Mouse (Mus musculus) gastrocnemius, postnatal 25 days (tissue): Measurements from ENCODE around the gene Tctex1d1. TPM values are rescaled to one million over a fixed set of nuclear protein-coding genes. Genes with fewer than 3 reads are reported as not detected.

Source experiments
- DNase-seq: peaks from one replicate; pipeline ENCODE4 v3.0.0; 2022
- long read RNA-seq, 2 experiments: library from polyadenylated mRNA; stranded (forward); transcript quantifications; one replicate each; pipeline ENCODE4 v2.0.0; 2021
- total RNA-seq, 2 experiments: library from RNA; stranded (reverse); gene quantifications; 1 replicate in 1 of 2; 2 replicates in 1 of 2; pipeline ENCODE4 v1.2.3; 2021

Tctex1d1 gene
- not detected for total RNA-seq
- long read RNA-seq, experiment 1: 0 reads
- long read RNA-seq, experiment 2: 0 reads

DNA sequence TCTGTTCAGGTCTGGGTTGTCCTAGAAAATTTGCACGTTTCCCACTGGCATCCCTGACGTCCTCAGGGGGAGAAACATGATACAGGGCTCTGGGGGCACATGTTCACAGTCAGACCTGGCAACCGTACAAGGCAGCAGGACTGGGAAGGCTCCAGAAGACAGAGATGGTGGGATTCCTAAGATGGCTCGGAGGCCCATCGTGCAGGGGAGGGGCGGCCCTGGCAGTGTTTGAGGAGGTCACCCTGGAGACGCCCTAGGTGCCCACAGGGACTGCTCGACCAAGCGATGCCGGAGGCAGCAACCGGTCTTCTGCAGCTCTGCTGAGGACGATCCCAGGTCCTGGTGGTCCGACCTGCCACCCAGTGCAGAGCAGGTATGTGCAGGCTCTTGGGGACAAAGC lies at the start of gene Tctex1d1:
Gene Tctex1d1 (plus strand): TSS at position 167 of the 400 bp plus-strand sequence.
- DNase-seq: no peak

DNA sequence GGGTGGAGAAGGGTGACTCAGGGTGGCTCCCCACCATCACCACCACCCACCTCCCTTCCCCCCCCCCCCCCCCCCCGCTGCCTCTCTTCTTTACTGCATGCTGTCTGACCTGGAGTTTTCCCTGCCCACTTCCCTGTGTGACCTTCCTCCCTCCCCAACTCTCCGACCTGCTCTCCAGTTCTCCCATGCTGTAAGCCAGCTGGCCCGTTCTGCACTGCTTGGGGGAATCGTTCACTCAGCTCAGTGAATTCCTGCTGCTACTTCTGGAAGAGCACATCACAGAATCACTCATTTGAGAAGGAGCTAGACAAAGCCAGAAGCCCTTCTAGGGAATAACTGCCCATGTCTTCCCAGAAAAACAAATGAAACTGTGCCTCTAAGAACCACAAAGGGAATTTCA lies 48.9 kb upstream of the Tctex1d1 start:
- DNase-seq: no peak

DNA sequence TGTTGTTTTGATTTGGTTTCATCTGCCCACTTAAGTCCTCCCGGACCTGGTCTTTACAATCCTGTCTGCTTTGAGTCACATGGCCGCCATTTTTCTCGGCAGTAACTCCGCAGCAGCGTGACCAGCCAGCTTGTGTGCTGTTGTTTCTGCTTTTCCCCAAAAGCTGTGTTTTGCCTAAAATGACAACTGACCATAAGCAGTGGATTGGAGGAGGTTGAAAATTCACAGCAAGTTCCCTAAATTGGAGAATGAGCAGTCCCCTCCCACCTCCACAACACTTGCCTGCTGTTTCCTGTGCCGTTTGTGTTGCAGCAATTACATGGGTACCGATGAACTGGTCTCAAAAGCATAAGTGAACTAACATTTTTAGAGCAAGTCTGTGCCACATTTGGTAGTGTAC lies 47.7 kb upstream of the Tctex1d1 start:
- DNase-seq: no peak

DNA sequence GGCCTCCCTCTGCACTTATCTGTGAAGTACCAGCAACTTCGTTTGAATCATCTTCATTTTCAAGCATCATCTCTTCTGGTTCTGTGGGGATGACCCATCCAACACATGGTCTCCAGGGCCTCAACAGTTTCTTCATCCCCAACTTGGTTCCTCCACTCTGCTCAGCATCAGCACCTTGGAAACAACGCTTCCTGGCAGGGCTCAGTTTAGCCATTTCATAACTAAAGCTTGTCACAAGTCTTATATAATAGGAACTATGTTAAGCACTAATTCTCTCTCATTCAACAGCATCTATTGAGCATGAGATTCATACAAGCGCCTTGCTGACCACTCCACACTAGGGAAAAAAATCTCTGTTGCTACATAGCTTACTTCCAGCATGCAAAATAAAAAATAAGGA lies 38.1 kb upstream of the Tctex1d1 start:
- DNase-seq: no peak

DNA sequence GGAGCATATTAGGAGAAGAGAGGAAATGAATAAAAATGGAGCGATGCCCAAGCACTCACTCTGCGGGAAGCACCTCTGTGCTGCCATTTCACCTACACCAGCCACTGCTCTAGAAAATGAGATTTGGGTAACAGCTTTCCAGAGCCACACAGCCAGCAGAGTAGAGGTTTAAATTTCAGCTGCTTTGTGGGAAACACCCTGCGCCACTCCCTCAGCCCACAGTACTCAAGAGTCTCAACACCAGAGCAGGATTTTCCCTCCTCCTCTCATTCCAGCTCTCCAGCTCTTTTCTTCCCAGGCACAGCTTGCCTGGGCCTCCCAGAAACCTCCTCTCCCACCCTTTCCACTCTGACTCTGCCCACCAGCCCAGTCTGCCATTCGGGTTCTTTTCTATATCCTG lies 37.7 kb upstream of the Tctex1d1 start:
- DNase-seq: no peak

DNA sequence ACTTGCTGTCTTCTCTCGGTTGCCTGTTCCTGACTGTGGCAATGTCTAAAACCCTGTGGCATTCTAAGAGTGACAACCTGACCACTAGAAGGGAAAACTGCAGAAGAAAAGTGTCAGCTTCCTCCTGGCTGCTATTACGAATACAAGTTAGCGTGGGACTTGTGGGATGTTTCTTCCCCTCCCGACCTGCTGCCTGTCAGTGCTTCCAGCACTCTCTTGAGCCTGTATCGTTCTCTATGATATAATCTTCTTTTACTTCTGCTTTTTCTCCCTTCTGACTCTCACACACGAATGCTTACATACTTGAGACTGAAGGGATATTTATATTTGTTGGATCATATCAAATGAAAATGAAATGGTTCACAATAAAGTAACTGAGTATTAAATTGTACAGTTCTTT lies 34.1 kb upstream of the Tctex1d1 start:
- no peak for DNase-seq

DNA sequence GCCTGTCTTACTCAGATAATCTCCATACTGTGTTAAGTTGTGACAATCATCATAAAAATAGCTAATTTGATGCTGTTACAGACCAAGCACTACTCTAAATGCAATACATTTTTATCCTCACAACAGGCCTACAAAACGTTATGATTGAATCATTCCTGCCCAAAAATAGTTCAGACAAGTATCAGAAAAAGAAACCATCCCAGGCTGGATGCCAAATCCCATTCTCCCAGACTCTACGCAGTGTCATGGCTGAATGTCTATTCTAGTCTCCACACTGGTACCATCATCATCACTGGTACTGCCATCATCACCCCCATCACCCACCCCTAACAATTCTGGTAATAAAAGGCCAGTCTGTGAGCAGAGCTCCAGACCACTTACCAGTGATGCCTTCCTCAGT lies 25.9 kb upstream of the Tctex1d1 start:
- no peak for DNase-seq

DNA sequence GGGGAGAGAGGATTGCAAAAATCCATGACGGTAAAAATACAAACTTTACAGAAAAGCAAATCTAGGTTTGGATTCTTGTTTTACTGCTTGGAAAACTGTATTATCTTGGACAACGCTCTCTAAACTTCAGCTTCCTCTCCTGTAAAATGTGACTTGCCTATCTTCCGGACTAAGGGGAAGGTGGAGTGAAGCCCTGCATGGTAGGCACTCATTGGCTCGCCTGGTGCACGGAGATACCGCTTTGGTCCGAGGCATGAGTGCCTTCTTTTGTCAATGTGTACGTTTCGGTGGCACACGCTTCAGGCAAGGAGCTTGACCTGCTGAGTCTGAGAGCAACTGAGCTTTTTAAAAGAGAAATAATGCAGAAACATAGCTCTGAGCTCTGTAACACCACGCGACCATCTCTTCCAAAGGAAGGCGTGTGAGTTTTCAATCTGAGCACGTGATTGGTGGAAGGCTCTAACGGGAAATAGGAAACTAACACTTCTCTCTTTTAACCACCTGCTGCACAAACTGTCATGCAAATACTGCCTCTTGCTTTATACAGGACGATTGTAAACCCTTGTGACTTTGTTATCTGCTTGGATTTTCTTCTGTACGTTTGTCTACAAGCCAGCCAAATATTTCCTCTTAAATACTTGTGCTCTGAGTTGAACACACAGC lies 23.0 kb upstream of the Tctex1d1 start:
- no peak for DNase-seq

DNA sequence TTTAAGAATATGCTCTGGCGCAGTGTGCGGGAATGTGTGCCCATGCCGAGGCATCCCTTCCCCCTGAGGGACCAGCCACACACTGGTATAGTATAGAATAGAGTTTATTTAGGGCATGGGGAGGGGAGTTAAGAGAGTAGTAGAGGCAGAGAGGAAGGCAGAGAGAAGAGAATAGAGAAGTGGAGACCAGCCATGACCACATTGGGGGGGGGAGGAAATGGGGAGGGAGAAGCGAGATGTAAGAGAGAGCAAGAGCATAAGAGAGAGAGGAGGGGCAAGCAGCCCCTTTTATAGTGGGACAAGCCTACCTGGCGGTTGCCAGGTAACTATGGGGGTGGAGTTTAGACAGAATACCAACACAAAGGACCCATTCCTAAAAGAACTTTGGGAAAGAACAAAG lies 19.0 kb upstream of the Tctex1d1 start:
- no peak for DNase-seq

DNA sequence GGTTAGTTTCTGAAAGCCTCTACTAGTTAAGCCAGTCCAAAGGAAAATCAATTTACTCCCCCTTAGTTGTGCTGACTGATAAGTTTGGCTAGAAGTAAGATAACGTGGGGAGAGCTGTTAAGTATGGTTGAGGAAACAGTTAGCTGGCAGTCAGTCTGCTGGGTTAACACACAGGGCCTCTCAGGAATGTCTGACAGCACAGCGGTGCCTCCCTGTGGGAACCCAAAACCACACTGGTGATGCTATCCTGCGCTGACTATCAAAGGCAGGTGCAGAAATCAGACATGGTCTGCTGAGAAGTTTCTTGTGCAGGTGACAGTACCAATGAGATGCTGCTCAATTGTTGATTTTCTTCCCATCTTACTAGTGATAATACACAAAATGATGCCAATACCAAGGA lies 14.2 kb upstream of the Tctex1d1 start:
- no peak for DNase-seq

DNA sequence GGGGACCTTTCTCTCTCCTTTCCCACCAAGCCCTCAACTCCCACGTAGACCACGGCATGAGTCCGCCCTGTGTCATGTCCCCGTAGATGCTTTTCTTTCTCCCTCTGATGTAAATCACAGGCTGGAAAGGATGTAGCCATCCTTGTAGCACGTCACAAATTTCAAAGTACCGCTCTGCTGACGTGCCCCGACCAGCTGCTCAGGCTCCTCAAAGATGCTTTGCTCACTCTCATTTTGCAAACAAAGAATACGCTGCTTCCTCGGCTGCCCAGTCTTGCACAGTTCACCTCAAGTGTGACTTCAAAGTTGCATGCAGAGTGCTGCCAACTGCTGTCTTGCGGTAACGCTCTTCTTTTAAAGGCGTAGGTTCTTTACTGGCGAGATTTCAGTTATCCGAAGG lies 10.6 kb upstream of the Tctex1d1 start:
- no peak for DNase-seq

DNA sequence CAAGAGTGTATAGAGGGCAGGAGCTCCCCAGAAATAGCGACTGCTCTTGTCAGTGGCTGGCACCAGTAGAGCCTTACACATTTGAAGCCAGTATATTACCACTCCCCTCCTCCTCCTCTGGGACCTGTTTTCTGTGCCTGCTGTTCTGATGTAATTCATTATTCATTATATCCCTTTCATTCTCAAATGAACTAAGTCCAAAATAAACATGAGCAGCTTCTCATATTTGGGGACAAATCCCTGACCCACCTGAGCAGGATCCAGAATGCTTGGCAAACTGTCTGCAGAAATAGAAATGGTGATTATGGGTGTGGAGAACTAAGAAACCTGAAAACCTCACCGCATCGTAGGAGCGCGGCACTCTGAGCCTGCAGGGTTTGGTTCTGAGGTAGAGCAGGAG lies 8.8 kb upstream of the Tctex1d1 start:
- DNase-seq: no peak

DNA sequence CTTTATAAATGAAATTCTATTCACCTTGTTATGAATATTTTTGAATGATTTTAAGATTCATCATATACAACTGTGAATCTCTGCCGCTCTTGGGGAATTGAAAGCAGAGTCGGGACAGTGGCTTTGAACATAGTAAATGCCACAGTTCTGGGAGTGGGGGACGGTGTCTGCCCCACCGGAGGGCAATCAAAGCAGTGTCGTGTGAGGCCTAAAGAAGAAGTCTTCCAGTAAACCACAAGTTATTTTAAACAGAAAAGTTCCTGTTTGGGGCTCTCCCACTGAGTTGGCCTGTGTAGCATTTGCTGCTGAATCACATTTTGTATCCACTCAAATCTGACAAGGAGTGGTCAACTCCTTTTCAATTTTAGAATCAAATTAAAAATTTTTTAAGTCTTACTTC lies 7.2 kb upstream of the Tctex1d1 start:
- no peak for DNase-seq

DNA sequence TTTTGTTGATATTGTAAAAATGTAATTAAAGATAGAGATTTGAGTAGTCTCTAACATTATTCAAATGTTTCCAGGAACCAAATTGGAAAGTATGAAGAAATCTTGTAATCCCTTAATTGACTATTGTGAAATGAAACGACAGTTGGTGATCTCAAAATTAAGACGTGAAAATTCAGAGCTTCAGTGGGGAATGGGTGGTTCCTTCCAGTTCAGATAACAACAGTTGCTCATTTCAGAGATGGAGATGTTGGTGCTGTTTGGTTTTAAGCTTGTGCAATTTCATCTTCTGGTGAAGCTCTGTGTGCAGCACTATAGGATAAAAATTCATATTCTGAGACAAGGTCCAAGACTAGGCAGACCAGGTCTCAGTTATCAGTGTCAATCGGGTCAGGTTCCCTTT lies 6.3 kb upstream of the Tctex1d1 start:
- DNase-seq: no peak

DNA sequence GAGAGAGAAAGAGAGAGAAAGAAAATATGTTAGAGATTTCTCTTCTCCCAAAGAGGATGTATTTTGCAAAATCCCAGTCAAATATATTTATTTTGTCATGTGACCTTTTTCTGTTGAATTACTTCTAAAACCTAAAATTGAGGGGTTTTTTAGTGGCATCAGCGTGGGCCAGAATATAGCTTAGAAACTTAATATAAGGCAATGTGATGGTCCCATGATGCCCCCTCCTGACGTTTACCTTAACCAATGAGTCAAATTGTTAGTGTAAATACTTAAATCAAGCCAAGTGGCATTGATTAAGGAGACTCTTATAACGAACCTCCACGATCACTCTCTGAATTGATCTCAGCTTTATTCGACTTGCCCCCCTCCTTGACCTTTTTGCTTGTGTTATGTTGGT lies 4.2 kb upstream of the Tctex1d1 start:
- no peak for DNase-seq

DNA sequence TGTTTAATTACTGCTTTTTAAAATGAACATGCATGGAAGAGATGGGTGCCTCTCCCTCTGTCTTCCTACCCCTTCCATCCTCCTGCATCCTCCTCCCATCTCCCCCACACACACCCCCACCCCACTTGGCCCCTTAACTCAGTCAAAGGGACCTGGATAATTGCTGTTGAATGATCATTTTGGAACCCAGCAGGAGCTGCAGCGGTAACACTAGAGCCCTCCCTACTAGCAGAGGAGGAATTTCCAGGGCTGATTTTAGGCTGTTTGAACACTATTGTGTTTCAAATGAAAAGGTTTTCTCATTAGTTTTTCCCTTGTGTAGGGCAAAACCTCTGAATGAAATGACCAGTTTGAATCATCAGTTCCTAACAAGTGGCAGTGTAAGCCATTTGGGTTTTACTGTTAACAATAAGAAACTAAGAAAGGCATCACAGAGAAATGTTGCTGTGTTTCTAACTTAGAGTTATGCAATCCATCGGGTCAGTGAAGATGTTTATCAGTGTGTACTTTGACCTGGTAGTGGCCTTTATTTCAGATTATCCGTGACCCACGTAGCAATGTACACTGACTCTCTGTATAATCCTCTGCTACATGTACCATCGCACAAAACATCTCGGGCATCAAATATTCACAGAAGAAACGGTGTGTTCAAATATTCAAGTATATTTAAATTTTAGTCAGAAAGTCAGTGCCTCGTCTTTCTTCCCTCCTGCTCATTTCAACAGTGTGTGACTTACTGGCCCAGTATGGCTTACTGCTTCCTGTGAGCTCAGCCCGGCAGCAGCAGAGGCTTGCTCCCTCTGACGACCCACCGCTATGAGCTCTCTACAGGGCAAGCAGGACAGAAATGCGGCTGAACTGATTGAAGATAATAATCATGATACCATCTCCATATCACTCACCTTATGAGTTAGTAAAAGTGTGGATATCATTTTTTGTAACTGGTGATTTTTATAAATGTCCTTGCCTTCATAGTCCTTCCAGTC lies 1.8 kb upstream of the Tctex1d1 start:
- no peak for DNase-seq

DNA sequence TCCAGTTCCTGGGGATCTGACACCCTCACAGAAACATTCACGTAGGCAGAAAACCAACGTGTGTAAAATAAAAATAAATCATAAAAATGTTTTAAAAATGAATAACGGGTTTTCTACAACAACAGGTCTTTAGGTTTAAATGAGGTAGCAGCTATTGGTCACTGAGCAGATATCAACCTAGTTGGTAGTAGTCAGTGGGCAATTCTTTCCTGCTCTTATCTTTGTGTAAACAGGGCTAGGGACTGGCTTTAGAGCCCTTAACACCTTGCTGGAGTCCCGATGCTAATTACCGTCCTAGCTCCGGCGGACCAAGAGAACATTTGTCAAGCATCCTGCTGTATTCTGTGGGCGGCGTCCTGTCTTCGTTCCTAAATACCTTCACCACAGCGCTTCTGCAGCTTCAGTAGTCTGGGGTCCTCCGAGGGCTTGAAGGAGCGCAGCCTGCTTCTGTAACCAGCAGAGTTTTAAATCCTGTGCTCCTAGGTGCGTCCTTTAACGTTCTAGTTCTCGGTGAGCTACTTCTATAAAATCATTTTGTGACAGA lies 556 bp upstream of the Tctex1d1 start:
- no peak for DNase-seq

DNA sequence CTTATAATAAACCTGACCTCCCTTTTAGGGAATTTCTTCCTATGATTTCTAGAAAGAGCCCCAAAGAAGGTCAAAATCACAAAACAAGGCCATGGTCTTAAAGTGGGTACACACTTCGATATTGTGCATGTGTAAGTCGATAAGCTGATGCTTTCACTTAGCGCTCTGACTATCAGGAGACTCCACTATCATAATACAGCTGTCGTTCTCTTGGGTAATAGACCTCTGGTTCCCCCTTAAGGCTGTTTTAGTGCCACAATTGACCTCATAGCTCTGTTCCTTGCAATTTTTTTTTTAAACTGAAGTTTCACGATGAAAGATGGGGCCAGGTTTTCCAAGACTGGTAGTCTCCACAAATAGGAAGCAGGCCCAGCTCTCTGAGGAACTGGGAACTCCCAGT lies 979 bp downstream of the Tctex1d1 start:
- DNase-seq: no peak

DNA sequence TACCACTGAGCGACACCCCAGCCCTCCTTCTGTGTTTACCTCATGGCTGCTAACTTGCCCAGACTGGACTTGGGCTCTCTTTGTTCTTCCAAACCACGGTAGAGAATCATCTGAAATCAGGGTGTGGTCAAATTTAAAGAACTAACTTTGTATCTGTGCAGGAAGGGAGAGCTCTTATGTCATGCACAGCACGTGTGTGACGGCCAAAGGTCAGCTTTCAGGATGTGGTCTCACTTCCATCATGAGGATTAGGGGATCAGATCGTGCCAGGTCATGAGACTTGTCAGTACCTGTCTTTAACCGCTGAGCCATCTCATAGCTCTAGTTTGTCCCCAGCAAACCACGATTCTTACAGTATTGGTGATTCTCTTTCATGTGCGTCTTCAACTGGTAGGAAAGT lies 3.3 kb downstream of the Tctex1d1 start:
- DNase-seq: no peak

DNA sequence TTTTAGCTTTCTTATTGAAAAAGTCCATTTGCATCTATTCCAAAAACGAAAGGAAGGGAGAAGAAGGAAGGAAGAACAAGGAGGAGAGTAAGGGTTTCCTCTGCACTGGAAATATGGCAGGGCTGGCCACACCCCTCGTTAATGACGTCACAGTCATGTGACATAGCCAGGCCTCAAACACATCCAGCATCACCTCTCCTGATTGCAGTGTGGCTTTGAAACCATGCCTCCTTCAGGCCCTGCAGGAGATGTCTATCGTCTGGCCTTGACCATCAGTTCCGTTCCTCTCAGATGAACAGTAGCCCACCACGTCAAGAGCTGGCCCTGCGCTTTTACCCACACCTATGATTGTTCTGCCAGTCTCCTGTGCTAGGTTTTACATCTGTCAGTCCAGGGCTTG lies 7.8 kb downstream of the Tctex1d1 start:
- no peak for DNase-seq

DNA sequence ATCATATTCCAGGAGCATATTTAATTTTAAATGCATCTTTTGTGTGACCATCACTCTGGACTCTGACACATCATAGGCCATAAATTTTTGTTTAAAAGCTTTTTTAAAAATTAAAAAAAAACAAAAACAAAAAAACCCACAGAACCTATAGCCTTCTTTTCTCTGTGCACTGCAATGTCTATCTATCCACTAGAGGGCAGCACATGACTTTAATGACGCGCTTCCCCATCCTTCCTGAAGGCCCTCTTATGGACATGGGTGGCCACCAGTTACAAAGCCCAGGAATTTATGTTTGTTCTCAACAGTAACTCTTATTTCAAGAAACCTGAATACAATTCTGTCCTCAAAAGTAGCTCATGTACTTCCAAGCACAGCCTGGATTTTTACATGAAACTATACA lies 8.5 kb downstream of the Tctex1d1 start:
- no peak for DNase-seq

DNA sequence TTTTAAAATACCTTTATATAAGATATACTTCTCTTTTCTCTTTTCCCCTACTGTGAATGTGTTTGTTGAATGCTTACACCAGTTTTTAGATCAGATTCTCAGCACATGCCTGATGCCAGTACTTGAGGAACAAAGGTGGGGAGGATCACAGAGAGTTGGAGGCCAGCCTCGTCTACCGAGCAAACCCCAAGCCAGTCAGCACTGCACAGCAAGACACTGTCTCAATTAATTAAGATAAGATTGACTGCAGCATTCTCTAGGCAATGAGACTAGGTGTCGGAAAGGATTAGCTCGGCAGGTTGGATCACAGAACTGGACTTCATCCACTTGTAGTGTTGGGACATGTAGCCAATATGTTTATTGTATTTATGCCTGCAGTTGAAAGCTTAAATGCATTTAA lies 8.9 kb downstream of the Tctex1d1 start:
- no peak for DNase-seq

DNA sequence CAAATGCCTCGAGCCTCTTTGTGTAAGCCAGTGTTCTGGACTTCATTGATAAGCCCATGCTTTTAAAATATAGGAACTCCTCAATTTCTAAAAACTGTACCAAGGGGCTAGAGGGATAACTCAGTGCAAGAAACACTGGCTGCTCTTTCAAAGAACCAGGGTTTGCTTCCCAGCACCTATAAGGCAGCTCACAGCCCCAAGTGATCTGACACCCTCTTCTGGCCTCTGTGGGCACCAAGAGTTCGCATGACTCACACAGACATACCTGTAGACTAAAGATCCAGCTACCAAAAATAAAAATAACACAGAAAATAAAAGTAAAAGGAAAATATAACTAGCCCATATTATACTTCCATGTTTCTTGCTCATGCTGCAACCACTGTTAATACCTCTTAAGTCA lies 9.3 kb downstream of the Tctex1d1 start:
- DNase-seq: no peak
